ENCODE assay signal across 15 mouse cellular contexts in the genomic region with DNA sequence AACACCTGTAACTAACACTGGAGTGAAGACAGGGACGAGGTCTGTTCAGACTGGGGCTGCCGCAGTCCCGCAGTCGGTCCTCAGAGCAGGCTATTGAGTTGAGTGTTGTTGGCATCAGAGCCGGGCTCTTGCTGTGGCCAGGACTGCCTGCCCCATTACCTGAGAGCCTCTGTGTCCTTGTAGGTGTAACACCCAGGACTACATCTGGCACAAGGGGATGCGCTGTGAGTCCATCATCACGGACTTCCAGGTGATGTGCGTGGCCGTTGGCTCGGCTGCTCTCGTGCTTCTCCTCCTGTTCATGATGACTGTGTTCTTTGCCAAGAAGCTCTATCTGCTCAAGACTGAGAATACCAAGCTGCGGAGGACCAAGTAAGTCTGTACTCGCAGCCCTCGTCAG. TPM values are rescaled to one million over a fixed set of nuclear protein-coding genes. Genes with fewer than 3 reads are reported as not detected.
DNase-seq lines count a peak whose midpoint lies in the region; ATAC-seq lines count a peak whose summit lies in the region.
"Had no signal": no experiment of that assay in that cellular context is flagged by ENCODE, and none has a peak within 500 bp of the region (broad histone marks: within the 10 kb centered on the region; RNA-seq: fewer than 3 reads in every experiment).

No protein-coding gene starts in this region.

- H3K4me3 ChIP-seq in forebrain, embryonic 13.5 days = 0 out of 2 replicates have a peak overlapping the region, but pooled peaks have one; percentile 9
- no peak overlapping the region for H3K4me3 ChIP-seq in hindbrain, embryonic 16.5 days (ENCODE audit: low read length)
- no peak overlapping the region for H3K4me3 ChIP-seq in neural tube, embryonic 13.5 days
- H3K4me3 ChIP-seq: embryonic facial prominence, embryonic 13.5 days; megakaryocyte, embryonic 14.5 days had no signal

- peak; percentile 29 for DNase-seq in layer of hippocampus, adult 11-12 months (ENCODE audit: low spot score)
- no peak for DNase-seq in layer of hippocampus, postnatal 14 days (ENCODE audit: low spot score in 2 of 2)
- DNase-seq in adipocyte (ENCODE audit: low spot score) = no peak
- DNase-seq in adrenal gland, postnatal 10 days = no peak
- no peak for DNase-seq in spleen, adult 18-20 months
- DNase-seq: B cell, adult 2 months; cerebellum, adult 9-10 months; kidney, postnatal 25 days; thymus, postnatal 36 days had no signal

- peaks cover 48% of the 10 kb centered on the region for H3K4me1 ChIP-seq in forebrain, embryonic 13.5 days
- peaks cover 48% of the 10 kb centered on the region for H3K4me1 ChIP-seq in hindbrain, embryonic 16.5 days (ENCODE audit: control insufficient read depth, insufficient read depth, low read depth, low read length)
- peaks cover 59% of the 10 kb centered on the region for H3K4me1 ChIP-seq in neural tube, embryonic 13.5 days (replicated peaks)

- peak overlapping the region; percentile 30 for H3K9ac ChIP-seq in forebrain, embryonic 13.5 days
- peak overlapping the region; percentile 28; the same call in 1 of the 2 replicates for H3K9ac ChIP-seq in hindbrain, embryonic 16.5 days (ENCODE audit: low read depth, low read length)
- H3K9ac ChIP-seq in neural tube, embryonic 13.5 days = peak overlapping the region; percentile 63; the same call in 1 of the 2 replicates
- H3K9ac ChIP-seq: embryonic facial prominence, embryonic 13.5 days had no signal

- no peaks in the 10 kb centered on the region for H3K9me3 ChIP-seq in forebrain, embryonic 13.5 days (replicated peaks)
- H3K9me3 ChIP-seq in hindbrain, embryonic 16.5 days (ENCODE audit: control insufficient read depth, low read length) = no peaks in the 10 kb centered on the region
- no peaks in the 10 kb centered on the region for H3K9me3 ChIP-seq in neural tube, embryonic 13.5 days
- H3K9me3 ChIP-seq: embryonic facial prominence, embryonic 13.5 days; megakaryocyte, embryonic 14.5 days had no signal

- H3K27ac ChIP-seq in forebrain, embryonic 13.5 days = peak overlapping the region; percentile 96
- peak overlapping the region; percentile 89 for H3K27ac ChIP-seq in hindbrain, embryonic 16.5 days (ENCODE audit: low read depth, low read length)
- H3K27ac ChIP-seq in neural tube, embryonic 13.5 days (replicated peaks) = peak overlapping the region; percentile 92

- peak overlapping the region; percentile 48 for H3K4me2 ChIP-seq in forebrain, embryonic 13.5 days
- peak overlapping the region; percentile 43; the same call in 1 of the 2 replicates for H3K4me2 ChIP-seq in hindbrain, embryonic 16.5 days (ENCODE audit: low read length)
- H3K4me2 ChIP-seq in neural tube, embryonic 13.5 days = peak overlapping the region; percentile 44
- H3K4me2 ChIP-seq: liver, embryonic 11.5 days had no signal

- 76% methylated on average over 14 of the region's 14 CpGs for WGBS in forebrain, embryonic 13.5 days
- WGBS in hindbrain, embryonic 16.5 days = 65% methylated on average over 14 of the region's 14 CpGs
- 76% methylated on average over 14 of the region's 14 CpGs for WGBS in neural tube, embryonic 13.5 days

- H3K27me3 ChIP-seq in forebrain, embryonic 13.5 days = no peaks in the 10 kb centered on the region
- no peaks in the 10 kb centered on the region for H3K27me3 ChIP-seq in hindbrain, embryonic 16.5 days (replicated peaks; ENCODE audit: control insufficient read depth, insufficient read depth, low read length)
- H3K27me3 ChIP-seq in neural tube, embryonic 13.5 days = no peaks in the 10 kb centered on the region

- H3K36me3 ChIP-seq in forebrain, embryonic 13.5 days (ENCODE audit: poor library complexity, severe bottlenecking) = peaks cover 5% of the 10 kb centered on the region; the same call in 1 of the 2 replicates
- no peaks in the 10 kb centered on the region for H3K36me3 ChIP-seq in hindbrain, embryonic 16.5 days (ENCODE audit: control insufficient read depth, insufficient read depth, low read length)
- 0 out of 2 replicates have a peak, but pooled peaks cover 11% of the 10 kb centered on the region for H3K36me3 ChIP-seq in neural tube, embryonic 13.5 days
- H3K36me3 ChIP-seq: embryonic facial prominence, embryonic 13.5 days had no signal

- ATAC-seq in forebrain, embryonic 13.5 days = no peak
- no peak for ATAC-seq in hindbrain, embryonic 16.5 days
- ATAC-seq in neural tube, embryonic 13.5 days (ENCODE audit: low read depth) = no peak

RNA-seq across cellular contexts. Expression of a gene that starts 7.2 kb away (rescaled TPM):
- total RNA-seq in layer of hippocampus, postnatal 14 days (2021) = 100 to 1,000 TPM; 296 to 306 TPM
- 29.4 and 35.0 TPM in 2 replicates for polyA plus RNA-seq in forebrain, embryonic 13.5 days (2015; fragmentation: Nextera tagmentation; extraction: Ambion mirVana)
- 207 and 212 TPM in 2 replicates for polyA plus RNA-seq in hindbrain, embryonic 16.5 days (2015; fragmentation: Nextera tagmentation; extraction: Ambion mirVana)
- 66.5 and 71.1 TPM in 2 replicates for polyA plus RNA-seq in neural tube, embryonic 13.5 days (2015; fragmentation: Nextera tagmentation; extraction: Ambion mirVana)
- total RNA-seq in adrenal gland, postnatal 10 days (2021) = 10 to 100 TPM; 13.6 to 18.6 TPM

RNA-seq across cellular contexts. Expression of a gene that starts 54.2 kb away (rescaled TPM):
- 10 to 100 TPM; 11.0 to 12.3 TPM for total RNA-seq in layer of hippocampus, postnatal 14 days (2021)
- 35.5 and 40.7 TPM in 2 replicates for polyA plus RNA-seq in forebrain, embryonic 13.5 days (2015; fragmentation: Nextera tagmentation; extraction: Ambion mirVana)
- polyA plus RNA-seq in hindbrain, embryonic 16.5 days (2015; fragmentation: Nextera tagmentation; extraction: Ambion mirVana) = 39.0 and 40.2 TPM in 2 replicates
- 35.8 and 39.2 TPM in 2 replicates for polyA plus RNA-seq in neural tube, embryonic 13.5 days (2015; fragmentation: Nextera tagmentation; extraction: Ambion mirVana)
- 1 to 10 TPM; 6.2 to 9.2 TPM for total RNA-seq in adrenal gland, postnatal 10 days (2021)
